Mouse (Mus musculus) embryonic facial prominence, embryonic 12.5 days (tissue): ENCODE measurements around the gene Rnf17. TPM values are rescaled to one million over a fixed set of nuclear protein-coding genes. Genes with fewer than 3 reads are reported as not detected.

ENCODE experiments used
- ATAC-seq: fragments of 200-750 bp; cut with Nextera tagmentation; 2 replicates; pipeline ENCODE4 v1.8.0; 2017; ENCODE audit not compliant: insufficient number of reproducible peaks, insufficient read depth, low FRiP score, low TSS enrichment
- H3K27ac ChIP-seq: fragments of 300-500 bp; sonication (generic); 2 replicates; pipeline ENCODE4 v1.5.1; 2016; ENCODE audit warnings: mild to moderate bottlenecking
- H3K27me3 ChIP-seq: fragments of 300-500 bp; sonication (generic); 2 replicates; pipeline ENCODE4 v1.6.1; 2016; ENCODE audit warnings: mild to moderate bottlenecking, moderate library complexity
- H3K36me3 ChIP-seq: fragments of 300-500 bp; sonication (generic); 2 replicates; pipeline ENCODE4 v1.6.1; 2016; ENCODE audit warnings: mild to moderate bottlenecking
- H3K4me1 ChIP-seq: fragments of 300-500 bp; sonication (generic); 2 replicates; pipeline ENCODE4 v1.6.1; 2016
- H3K4me2 ChIP-seq: fragments of 300-500 bp; sonication (generic); replicated peaks from 2 replicates; pipeline ENCODE4 v1.6.1; 2016; ENCODE audit warnings: mild to moderate bottlenecking, moderate library complexity
- H3K4me3 ChIP-seq: fragments of 300-500 bp; sonication (generic); 2 replicates; pipeline ENCODE4 v1.5.1; 2016; ENCODE audit warnings: mild to moderate bottlenecking
- H3K9ac ChIP-seq: fragments of 300-500 bp; sonication (generic); 2 replicates; pipeline ENCODE4 v1.6.1; 2016; ENCODE audit warnings: mild to moderate bottlenecking, moderate library complexity
- H3K9me3 ChIP-seq: fragments of 300-500 bp; sonication (generic); 2 replicates; pipeline ENCODE4 v1.6.1; 2016; ENCODE audit warnings: mild to moderate bottlenecking, moderate library complexity
- WGBS: fragments of 180-500 bp; shearing (Covaris S2); methylation state at CpG from one replicate; pipeline ENCODE4 v1.1.7; 2016; 5-methylcytosine and 5-hydroxymethylcytosine counted together
- polyA plus RNA-seq: library from polyadenylated mRNA; unstranded; fragments of >200 nt; fragmentation: Nextera tagmentation; extraction: Ambion mirVana; gene quantifications from 2 replicates; pipeline ENCODE4 v1.2.1, GENCODE M21; 2016

The Rnf17 gene
- polyA plus RNA-seq, 1 experiment from 2014 or later: 2.5 TPM

GRCm38 (mm10) chr14:56379336-56379735 lies 23.0 kb upstream of the Rnf17 start:
- 70% methylated on average over 9 of the region's 9 CpGs for WGBS
- no peaks in the 10 kb centered on the region for H3K27me3 ChIP-seq
- no peak overlapping the region for H3K4me2 ChIP-seq
- H3K4me3 ChIP-seq: no peak overlapping the region
- no peak for ATAC-seq
- no peaks in the 10 kb centered on the region for H3K36me3 ChIP-seq
- H3K9me3 ChIP-seq: no peaks in the 10 kb centered on the region
- H3K4me1 ChIP-seq: no peaks in the 10 kb centered on the region
- no peak overlapping the region for H3K9ac ChIP-seq
- H3K27ac ChIP-seq: no peak overlapping the region

- no peaks in the 10 kb centered on the region for H3K36me3 ChIP-seq
- ATAC-seq: no peak
- H3K27ac ChIP-seq: no peak overlapping the region
- H3K27me3 ChIP-seq: no peaks in the 10 kb centered on the region
- 78% methylated on average over 4 of the region's 4 CpGs for WGBS
- no peaks in the 10 kb centered on the region for H3K9me3 ChIP-seq
- no peaks in the 10 kb centered on the region for H3K4me1 ChIP-seq
- H3K9ac ChIP-seq: no peak overlapping the region
- H3K4me3 ChIP-seq: no peak overlapping the region
- no peak overlapping the region for H3K4me2 ChIP-seq
Measured at GRCm38 (mm10) chr14:56382366-56382765, 20.0 kb upstream of the Rnf17 start.

DNA sequence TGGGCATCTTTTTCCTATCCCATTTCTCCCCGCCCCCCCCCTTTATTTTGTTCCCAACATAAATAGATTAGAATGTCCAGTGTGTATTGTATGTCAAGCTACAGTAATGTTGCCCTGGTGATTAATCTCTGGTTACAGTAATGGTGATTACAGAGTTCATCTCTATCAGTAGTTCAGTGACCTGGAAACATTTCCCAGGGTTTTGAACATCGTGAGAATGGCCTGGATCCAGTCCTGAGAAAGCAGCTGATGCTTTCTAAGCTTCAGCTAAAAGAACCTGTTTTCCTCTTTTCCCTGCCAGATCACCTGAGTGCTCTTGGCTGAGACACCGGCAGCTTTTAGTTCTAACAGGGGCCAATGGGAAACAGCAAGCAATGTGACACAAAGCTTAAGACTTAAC lies 12.1 kb upstream of the Rnf17 start:
- WGBS: 75% methylated on average over 3 of the region's 3 CpGs
- H3K4me2 ChIP-seq: no peak overlapping the region
- no peak overlapping the region for H3K9ac ChIP-seq
- H3K27me3 ChIP-seq: no peaks in the 10 kb centered on the region
- H3K36me3 ChIP-seq: no peaks in the 10 kb centered on the region
- no peaks in the 10 kb centered on the region for H3K9me3 ChIP-seq
- H3K27ac ChIP-seq: no peak overlapping the region
- no peak for ATAC-seq
- H3K4me1 ChIP-seq: no peaks in the 10 kb centered on the region
- H3K4me3 ChIP-seq: no peak overlapping the region

DNA sequence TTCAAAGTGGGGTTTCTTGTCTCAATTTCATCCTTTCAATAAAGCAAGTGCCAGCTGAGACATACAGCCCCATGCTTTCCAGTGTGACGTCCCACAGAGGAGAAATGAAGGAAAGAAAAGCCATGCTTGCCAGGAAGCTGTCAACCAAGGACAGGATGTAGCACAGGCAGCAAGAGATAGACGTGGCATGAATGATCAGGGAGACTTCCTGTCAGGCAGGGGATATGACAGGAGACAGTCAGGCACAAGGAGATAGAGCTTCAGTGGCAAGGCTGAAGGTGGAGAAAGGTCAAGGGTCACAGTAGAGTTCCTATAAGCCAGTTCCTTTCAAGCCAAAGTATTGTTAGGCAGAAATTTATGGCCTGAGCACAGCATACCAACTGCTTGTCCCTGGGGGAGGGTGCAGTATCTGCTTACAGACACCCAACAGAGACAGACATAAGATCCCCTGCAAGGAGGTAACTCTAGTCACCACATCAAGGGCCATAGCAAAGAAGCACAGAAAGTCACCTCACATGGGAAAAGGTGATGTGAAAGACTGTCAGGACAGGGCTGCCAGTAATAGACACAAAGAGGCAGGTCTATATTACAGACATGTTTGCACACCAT lies 8.6 kb upstream of the Rnf17 start:
- Histone ChIP-seq H3K4me3 (no peak overlapping the region), H3K36me3 (no peaks in the 10 kb centered on the region), H3K27me3 (no peaks in the 10 kb centered on the region), H3K27ac (no peak overlapping the region), H3K9ac (no peak overlapping the region), H3K4me1 (no peaks in the 10 kb centered on the region), H3K9me3 (no peaks in the 10 kb centered on the region), H3K4me2 (no peak overlapping the region)
- ATAC-seq: no peak
- 10% methylated on average over 2 of the region's 2 CpGs for WGBS

DNA sequence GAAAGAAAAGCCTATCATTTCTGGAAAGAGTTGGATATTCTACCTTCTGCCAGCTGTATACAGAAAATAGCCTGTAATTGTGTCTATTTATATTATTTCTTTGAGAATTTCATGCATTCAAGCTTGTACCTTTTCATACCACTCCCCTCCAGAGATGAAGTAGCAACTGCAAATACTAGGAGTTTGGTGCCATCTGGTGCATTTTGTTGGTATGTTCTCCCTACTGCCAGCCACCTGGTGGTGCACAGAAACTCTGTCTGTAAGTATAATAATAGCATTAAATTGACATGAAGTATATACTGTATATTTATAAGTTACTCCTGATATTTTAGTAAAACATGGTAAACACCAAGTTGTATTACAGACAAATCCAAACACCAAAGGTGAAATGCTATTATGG lies 4.4 kb upstream of the Rnf17 start:
- Histone ChIP-seq H3K27ac (no peak overlapping the region), H3K4me2 (no peak overlapping the region), H3K4me3 (no peak overlapping the region), H3K9me3 (no peaks in the 10 kb centered on the region), H3K36me3 (no peaks in the 10 kb centered on the region), H3K9ac (no peak overlapping the region), H3K4me1 (no peaks in the 10 kb centered on the region), H3K27me3 (no peaks in the 10 kb centered on the region)
- no peak for ATAC-seq

- no peak for ATAC-seq
- H3K4me1 ChIP-seq: no peaks in the 10 kb centered on the region
- H3K4me3 ChIP-seq: no peak overlapping the region
- H3K9me3 ChIP-seq: no peaks in the 10 kb centered on the region
- H3K9ac ChIP-seq: no peak overlapping the region
- no peak overlapping the region for H3K4me2 ChIP-seq
- 90% methylated on average over 2 of the region's 2 CpGs for WGBS
- no peak overlapping the region for H3K27ac ChIP-seq
- H3K27me3 ChIP-seq: no peaks in the 10 kb centered on the region
- H3K36me3 ChIP-seq: no peaks in the 10 kb centered on the region
Measured at GRCm38 (mm10) chr14:56403072-56403375, 643 bp downstream of the Rnf17 start.

GRCm38 (mm10) chr14:56462090-56462489 lies 59.7 kb downstream of the Rnf17 start:
- no peak overlapping the region for H3K9ac ChIP-seq
- H3K27me3 ChIP-seq: no peaks in the 10 kb centered on the region
- ATAC-seq: no peak
- H3K36me3 ChIP-seq: no peaks in the 10 kb centered on the region
- no peak overlapping the region for H3K4me3 ChIP-seq
- no peaks in the 10 kb centered on the region for H3K4me1 ChIP-seq
- WGBS: 42% methylated on average over 2 of the region's 2 CpGs
- H3K4me2 ChIP-seq: no peak overlapping the region
- H3K9me3 ChIP-seq: no peaks in the 10 kb centered on the region
- no peak overlapping the region for H3K27ac ChIP-seq

DNA sequence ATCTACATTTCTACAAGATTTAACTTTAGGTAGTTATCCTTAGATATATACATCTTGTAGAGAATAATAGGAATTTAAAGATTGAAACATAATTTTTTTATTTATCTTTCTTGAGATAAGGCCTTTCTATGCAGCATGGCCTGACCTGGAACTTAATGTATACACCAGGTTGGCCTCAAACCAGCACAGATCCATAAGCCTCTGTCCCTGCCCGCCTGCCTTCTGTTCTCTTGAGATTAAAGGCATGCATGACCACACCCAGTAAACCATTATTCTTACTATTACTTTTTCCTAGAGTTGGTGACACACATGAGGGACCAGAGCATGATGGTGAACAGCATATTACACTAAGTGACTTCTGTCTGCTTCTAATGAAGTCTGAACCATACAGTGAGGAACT lies 60.3 kb downstream of the Rnf17 start:
- Histone ChIP-seq H3K36me3 (no peaks in the 10 kb centered on the region), H3K9ac (no peak overlapping the region), H3K4me2 (no peak overlapping the region), H3K27me3 (no peaks in the 10 kb centered on the region), H3K27ac (no peak overlapping the region), H3K4me1 (no peaks in the 10 kb centered on the region), H3K4me3 (no peak overlapping the region), H3K9me3 (no peaks in the 10 kb centered on the region)
- 80% methylated on average over 1 of the region's 1 CpGs for WGBS
- no peak for ATAC-seq

- Histone ChIP-seq H3K36me3 (no peaks in the 10 kb centered on the region), H3K4me1 (no peaks in the 10 kb centered on the region), H3K9ac (no peak overlapping the region), H3K27ac (no peak overlapping the region), H3K4me3 (no peak overlapping the region), H3K9me3 (no peaks in the 10 kb centered on the region), H3K27me3 (no peaks in the 10 kb centered on the region), H3K4me2 (no peak overlapping the region)
- ATAC-seq: no peak
- WGBS: 47% methylated on average over 1 of the region's 1 CpGs
Measured at GRCm38 (mm10) chr14:56468145-56468544, 65.8 kb downstream of the Rnf17 start.

GRCm38 (mm10) chr14:56489806-56490205 lies 87.4 kb downstream of the Rnf17 start:
- Histone ChIP-seq H3K27me3 (no peaks in the 10 kb centered on the region), H3K9ac (no peak overlapping the region), H3K27ac (no peak overlapping the region), H3K4me1 (no peaks in the 10 kb centered on the region), H3K4me2 (no peak overlapping the region), H3K4me3 (no peak overlapping the region), H3K9me3 (no peaks in the 10 kb centered on the region), H3K36me3 (no peaks in the 10 kb centered on the region)
- ATAC-seq: no peak

GRCm38 (mm10) chr14:56502407-56502806 lies 100.0 kb downstream of the Rnf17 start:
- WGBS: 47% methylated on average over 4 of the region's 4 CpGs

DNA sequence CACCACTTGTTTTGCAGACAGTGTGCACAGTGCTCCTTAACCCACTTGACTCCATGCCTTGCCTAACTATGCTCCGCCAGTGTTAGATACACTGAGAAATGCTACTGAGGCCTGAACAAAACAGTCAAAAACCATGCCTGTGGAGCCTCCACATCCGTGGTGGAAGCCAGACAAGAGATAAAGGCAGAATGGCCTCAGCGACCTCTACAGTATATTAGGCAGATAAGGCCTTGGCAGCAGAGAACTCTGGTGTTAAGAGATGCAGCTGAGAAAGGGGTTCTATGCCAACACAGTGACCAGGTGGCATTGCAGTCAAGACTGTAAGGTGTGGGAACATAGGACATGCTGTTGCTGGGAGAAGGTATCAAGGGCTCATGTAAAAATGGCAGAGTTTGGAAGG lies 104.4 kb downstream of the Rnf17 start:
- Histone ChIP-seq H3K4me3 (no peak overlapping the region), H3K4me2 (no peak overlapping the region), H3K27ac (no peak overlapping the region), H3K4me1 (no peaks in the 10 kb centered on the region), H3K9ac (no peak overlapping the region), H3K9me3 (no peaks in the 10 kb centered on the region), H3K27me3 (no peaks in the 10 kb centered on the region), H3K36me3 (no peaks in the 10 kb centered on the region)
- WGBS: 73% methylated on average over 3 of the region's 3 CpGs
- ATAC-seq: no peak

More at GRCm38 (mm10) chr14:56502407-56502806, 100.0 kb downstream of the Rnf17 start:
- no peak for ATAC-seq
- Histone ChIP-seq H3K4me1 (no peaks in the 10 kb centered on the region), H3K27me3 (no peaks in the 10 kb centered on the region), H3K4me3 (no peak overlapping the region), H3K27ac (no peak overlapping the region), H3K4me2 (no peak overlapping the region), H3K36me3 (no peaks in the 10 kb centered on the region), H3K9ac (no peak overlapping the region), H3K9me3 (no peaks in the 10 kb centered on the region)

GRCm38 (mm10) chr14:56512084-56512483 lies 109.7 kb downstream of the Rnf17 start:
- H3K9me3 ChIP-seq: no peaks in the 10 kb centered on the region
- no peak overlapping the region for H3K4me2 ChIP-seq
- no peak overlapping the region for H3K4me3 ChIP-seq
- 28% methylated on average over 6 of the region's 6 CpGs for WGBS
- H3K9ac ChIP-seq: no peak overlapping the region
- no peak for ATAC-seq
- H3K27me3 ChIP-seq: no peaks in the 10 kb centered on the region
- H3K27ac ChIP-seq: no peak overlapping the region
- no peaks in the 10 kb centered on the region for H3K4me1 ChIP-seq
- H3K36me3 ChIP-seq: no peaks in the 10 kb centered on the region
